Mouse (Mus musculus): ENCODE results near the gene Hs3st2. TPM values are rescaled to one million over a fixed set of nuclear protein-coding genes. Genes with fewer than 3 reads are reported as not detected.

Hs3st2 gene
- polyA plus RNA-seq, 1 experiment from 2014 or later = 0.94 TPM

DNA sequence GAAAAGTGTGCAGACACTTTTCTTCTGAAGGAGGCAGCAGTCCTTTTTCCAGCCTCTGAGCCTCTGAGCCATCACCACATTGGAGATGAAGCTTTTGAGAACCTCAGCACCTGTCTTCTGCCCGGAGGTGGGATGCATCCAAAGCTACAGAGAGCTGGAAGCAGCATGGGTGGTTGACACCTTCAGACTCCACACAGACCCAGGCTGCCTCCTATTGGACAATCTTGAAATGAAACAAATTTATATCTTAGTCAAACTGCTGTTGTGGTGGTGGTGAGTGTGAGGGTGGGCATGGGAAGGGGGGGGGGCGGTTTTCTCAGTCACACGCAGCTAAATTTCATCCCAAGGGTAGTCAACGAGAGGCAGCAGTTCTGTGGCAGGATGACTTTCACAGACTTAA lies 12.7 kb upstream of the Hs3st2 start:
- Histone ChIP-seq H3K4me3 (ENCODE audit: low read depth, low read length) (no peak overlapping the region), H3K9ac (replicated peaks; ENCODE audit: low read depth, low read length) (no peak overlapping the region), H3K4me1 (ENCODE audit: control insufficient read depth, insufficient read depth, low read length) (no peaks in the 10 kb centered on the region), H3K27ac (ENCODE audit: low read length) (no peak overlapping the region), H3K9me3 (ENCODE audit: control insufficient read depth, low read depth, low read length) (no peaks in the 10 kb centered on the region), H3K36me3 (ENCODE audit: control insufficient read depth, insufficient read depth, low read length) (no peaks in the 10 kb centered on the region), H3K4me2 (replicated peaks; ENCODE audit: low read depth, low read length) (no peak overlapping the region), H3K27me3 (ENCODE audit: control insufficient read depth, insufficient read depth, low read length) (no peaks in the 10 kb centered on the region)
- no peak for ATAC-seq (ENCODE audit: insufficient number of reproducible peaks, insufficient read depth, low FRiP score, low read depth)
- 57% methylated on average over 4 of the region's 4 CpGs for WGBS

DNA sequence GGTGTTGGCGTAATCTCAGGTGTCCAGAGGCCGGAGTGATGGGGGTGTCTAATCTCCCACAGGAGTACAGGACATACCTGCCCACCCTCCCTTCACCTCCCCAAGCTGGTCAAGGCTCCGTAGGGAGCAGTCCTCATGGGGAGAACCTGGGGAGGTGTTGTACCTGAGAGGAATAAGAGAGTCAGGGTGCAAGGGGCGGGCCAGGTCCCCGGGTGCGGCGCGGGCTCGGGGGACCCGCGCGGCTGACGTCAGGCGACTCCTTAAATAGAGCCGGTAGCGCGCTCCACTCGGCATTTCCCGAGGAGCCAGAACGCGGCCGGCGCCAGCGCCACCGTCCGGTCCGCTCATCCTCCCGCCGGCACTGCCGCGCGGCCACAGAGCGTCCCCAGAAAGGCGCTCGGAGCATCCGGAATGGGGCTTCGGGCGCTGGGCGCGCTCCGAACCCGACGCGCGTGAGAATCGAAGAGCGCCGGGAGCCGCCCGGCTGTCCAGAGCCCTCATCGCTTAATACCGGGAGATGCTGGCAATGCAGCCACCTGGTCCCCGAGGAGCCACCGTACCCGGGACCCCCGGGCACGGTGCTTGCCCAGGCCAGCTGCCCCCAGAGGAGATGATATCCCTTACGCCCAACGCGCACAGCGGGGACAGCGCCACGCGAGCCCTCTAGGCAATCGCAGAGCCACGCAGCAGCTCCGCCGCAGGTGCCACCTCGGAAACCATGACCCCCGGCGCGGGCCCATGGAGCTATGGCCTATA lies 503 bp downstream of the Hs3st2 start:
- Histone ChIP-seq H3K27ac (ENCODE audit: low read length) (no peak overlapping the region), H3K9me3 (ENCODE audit: control insufficient read depth, low read depth, low read length) (no peaks in the 10 kb centered on the region), H3K4me1 (ENCODE audit: control insufficient read depth, insufficient read depth, low read length) (no peaks in the 10 kb centered on the region), H3K4me2 (replicated peaks; ENCODE audit: low read depth, low read length) (peak overlapping the region; percentile 36), H3K9ac (replicated peaks; ENCODE audit: low read depth, low read length) (no peak overlapping the region), H3K27me3 (ENCODE audit: control insufficient read depth, insufficient read depth, low read length) (peaks cover 26% of the 10 kb centered on the region), H3K4me3 (ENCODE audit: low read depth, low read length) (peak overlapping the region; percentile 22), H3K36me3 (ENCODE audit: control insufficient read depth, insufficient read depth, low read length) (no peaks in the 10 kb centered on the region)
- WGBS = 2% methylated on average over 69 of the region's 72 CpGs
- 0 out of 2 replicates have a peak, but pooled peaks have one; percentile 48 for ATAC-seq (ENCODE audit: insufficient number of reproducible peaks, insufficient read depth, low FRiP score, low read depth)

DNA sequence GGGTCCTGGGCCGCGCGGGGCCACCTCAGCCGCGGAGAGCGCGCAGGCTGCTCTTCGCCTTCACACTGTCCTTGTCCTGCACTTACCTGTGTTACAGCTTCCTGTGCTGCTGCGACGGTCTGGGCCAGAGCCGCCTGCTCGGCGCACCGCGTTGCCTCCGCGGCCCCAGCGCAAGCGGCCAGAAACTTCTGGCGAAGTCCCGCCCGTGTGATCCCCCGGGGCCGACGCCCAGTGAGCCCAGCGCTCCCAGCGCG lies 1.0 kb downstream of the Hs3st2 start:
- Histone ChIP-seq H3K27ac (ENCODE audit: low read length) (no peak overlapping the region), H3K4me2 (replicated peaks; ENCODE audit: low read depth, low read length) (peak overlapping the region; percentile 36), H3K9ac (replicated peaks; ENCODE audit: low read depth, low read length) (no peak overlapping the region), H3K27me3 (ENCODE audit: control insufficient read depth, insufficient read depth, low read length) (peaks cover 26% of the 10 kb centered on the region), H3K4me1 (ENCODE audit: control insufficient read depth, insufficient read depth, low read length) (no peaks in the 10 kb centered on the region), H3K36me3 (ENCODE audit: control insufficient read depth, insufficient read depth, low read length) (no peaks in the 10 kb centered on the region), H3K9me3 (ENCODE audit: control insufficient read depth, low read depth, low read length) (no peaks in the 10 kb centered on the region), H3K4me3 (ENCODE audit: low read depth, low read length) (peak overlapping the region; percentile 22)
- no peak for ATAC-seq (ENCODE audit: insufficient number of reproducible peaks, insufficient read depth, low FRiP score, low read depth)
- 1% methylated on average over 28 of the region's 28 CpGs for WGBS

DNA sequence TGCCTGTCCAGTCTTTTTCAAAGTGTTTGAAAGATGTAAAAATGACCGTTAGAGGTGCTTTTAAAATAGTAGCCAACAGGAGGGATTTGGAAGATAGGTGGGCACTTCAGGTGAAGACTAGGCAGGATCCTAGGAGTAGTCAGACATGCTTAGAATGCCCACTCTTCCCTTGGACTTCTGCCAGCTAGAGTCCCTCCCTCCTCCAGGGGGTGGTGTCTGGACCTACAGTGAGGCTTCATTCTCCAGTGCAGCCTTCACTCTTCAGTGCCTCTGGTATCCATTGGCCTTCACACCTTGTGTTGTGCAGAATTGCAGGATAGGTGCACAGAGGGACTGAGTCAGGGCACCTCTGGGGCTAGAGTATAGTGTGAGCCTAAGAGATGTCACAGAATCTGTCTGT lies 2.2 kb downstream of the Hs3st2 start:
- ATAC-seq (ENCODE audit: insufficient number of reproducible peaks, insufficient read depth, low FRiP score, low read depth) = no peak
- no peak overlapping the region for H3K4me3 ChIP-seq (ENCODE audit: low read depth, low read length)
- WGBS = 66% methylated on average over 1 of the region's 1 CpGs

DNA sequence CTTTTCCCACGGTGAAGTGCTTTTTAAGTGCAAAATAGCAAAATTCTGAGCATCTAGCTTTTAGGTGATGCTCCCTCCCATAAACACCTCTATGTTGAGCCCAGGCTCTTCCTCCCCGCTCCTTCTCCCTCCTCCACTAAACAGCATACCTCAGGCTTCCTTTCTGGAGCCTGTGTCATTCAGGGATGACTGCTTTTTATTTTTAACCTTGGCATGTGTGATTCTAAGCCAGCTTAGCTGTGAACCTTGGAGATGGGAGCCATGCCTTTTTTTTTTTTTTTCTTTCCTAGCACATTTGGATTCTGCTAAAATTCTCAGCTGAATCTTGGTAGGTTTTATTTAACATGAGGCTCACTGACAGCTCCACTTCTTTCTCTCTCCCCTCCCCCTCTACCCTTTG lies 3.2 kb downstream of the Hs3st2 start:
- H3K4me2 ChIP-seq (replicated peaks; ENCODE audit: low read depth, low read length) = no peak overlapping the region
- no peak overlapping the region for H3K4me3 ChIP-seq (ENCODE audit: low read depth, low read length)
- WGBS = 85% methylated on average over 2 of the region's 2 CpGs
- no peak overlapping the region for H3K9ac ChIP-seq (replicated peaks; ENCODE audit: low read depth, low read length)
- H3K9me3 ChIP-seq (ENCODE audit: control insufficient read depth, low read depth, low read length) = no peaks in the 10 kb centered on the region
- no peaks in the 10 kb centered on the region for H3K4me1 ChIP-seq (ENCODE audit: control insufficient read depth, insufficient read depth, low read length)
- no peak for ATAC-seq (ENCODE audit: insufficient number of reproducible peaks, insufficient read depth, low FRiP score, low read depth)
- H3K27me3 ChIP-seq (ENCODE audit: control insufficient read depth, insufficient read depth, low read length) = peaks cover 26% of the 10 kb centered on the region
- no peak overlapping the region for H3K27ac ChIP-seq (ENCODE audit: low read length)
- H3K36me3 ChIP-seq (ENCODE audit: control insufficient read depth, insufficient read depth, low read length) = no peaks in the 10 kb centered on the region

More for the DNA sequence above, 2.2 kb downstream of the Hs3st2 start:
- no peaks in the 10 kb centered on the region for H3K36me3 ChIP-seq (ENCODE audit: control insufficient read depth, insufficient read depth, low read length)
- H3K27ac ChIP-seq (ENCODE audit: low read length) = no peak overlapping the region
- H3K27me3 ChIP-seq (ENCODE audit: control insufficient read depth, insufficient read depth, low read length) = peaks cover 26% of the 10 kb centered on the region
- no peaks in the 10 kb centered on the region for H3K9me3 ChIP-seq (ENCODE audit: control insufficient read depth, low read depth, low read length)
- H3K9ac ChIP-seq (replicated peaks; ENCODE audit: low read depth, low read length) = no peak overlapping the region
- H3K4me1 ChIP-seq (ENCODE audit: control insufficient read depth, insufficient read depth, low read length) = no peaks in the 10 kb centered on the region
- no peak overlapping the region for H3K4me2 ChIP-seq (replicated peaks; ENCODE audit: low read depth, low read length)

DNA sequence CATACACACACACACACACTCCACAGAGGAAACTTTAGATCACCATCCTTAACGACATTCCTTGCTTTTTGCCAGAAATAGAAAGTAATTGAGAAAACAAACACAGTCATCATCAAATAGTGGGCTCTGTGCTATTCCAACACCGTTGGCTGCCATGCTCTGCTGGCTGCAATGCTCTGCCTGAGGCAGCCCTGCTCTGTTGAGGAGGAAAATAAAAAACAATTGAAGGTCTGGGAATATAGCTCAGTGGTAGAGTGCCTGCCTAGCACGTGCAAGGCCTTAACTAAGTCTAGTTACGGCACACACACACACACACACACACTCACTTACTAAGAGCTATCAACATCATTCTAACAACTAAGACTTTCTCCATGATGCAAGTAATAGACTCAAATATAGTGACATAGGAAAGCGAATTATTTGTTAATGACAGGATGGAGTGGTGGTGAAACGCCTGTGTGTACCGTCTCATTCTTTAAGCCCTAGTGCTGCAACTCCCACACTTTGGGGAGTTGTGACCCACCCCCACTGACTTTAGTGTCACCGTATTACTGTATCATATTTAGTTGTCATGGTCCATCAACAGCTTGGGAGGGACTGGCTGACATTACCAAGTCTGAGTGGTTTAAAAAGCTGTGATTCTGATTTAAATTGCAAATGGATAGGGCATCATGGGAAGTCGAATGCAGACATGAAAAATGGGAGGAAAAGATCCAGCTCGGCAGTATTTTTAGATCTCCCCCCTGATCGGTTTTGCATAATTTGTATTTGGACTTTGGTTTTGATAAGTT lies 19.3 kb downstream of the Hs3st2 start:
- Histone ChIP-seq H3K27ac (ENCODE audit: low read length) (no peak overlapping the region), H3K9me3 (ENCODE audit: control insufficient read depth, low read depth, low read length) (no peaks in the 10 kb centered on the region), H3K36me3 (ENCODE audit: control insufficient read depth, insufficient read depth, low read length) (no peaks in the 10 kb centered on the region), H3K4me3 (ENCODE audit: low read depth, low read length) (no peak overlapping the region), H3K4me2 (replicated peaks; ENCODE audit: low read depth, low read length) (no peak overlapping the region), H3K4me1 (ENCODE audit: control insufficient read depth, insufficient read depth, low read length) (no peaks in the 10 kb centered on the region), H3K9ac (replicated peaks; ENCODE audit: low read depth, low read length) (no peak overlapping the region), H3K27me3 (ENCODE audit: control insufficient read depth, insufficient read depth, low read length) (no peaks in the 10 kb centered on the region)
- no peak for ATAC-seq (ENCODE audit: insufficient number of reproducible peaks, insufficient read depth, low FRiP score, low read depth)
- WGBS = 84% methylated on average over 11 of the region's 11 CpGs

DNA sequence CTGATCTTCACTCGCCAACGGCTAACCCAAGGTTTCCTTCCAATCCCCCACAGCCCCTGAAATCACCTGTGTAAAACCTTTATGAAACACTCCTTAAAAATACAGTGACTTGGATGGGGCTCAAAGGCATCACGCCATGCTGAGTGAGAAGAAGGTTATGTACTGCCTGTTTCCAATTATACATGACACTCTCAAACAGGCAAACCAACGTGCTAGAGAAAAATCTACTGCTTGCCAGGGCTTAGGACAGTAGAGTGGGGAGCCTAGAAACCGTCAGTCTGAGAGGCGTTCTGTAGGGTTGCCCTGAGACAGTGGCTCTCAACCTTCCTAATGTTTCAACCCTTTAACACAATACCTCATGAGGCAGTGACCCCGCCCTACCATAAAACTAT lies 19.8 kb downstream of the Hs3st2 start:
- Histone ChIP-seq H3K27me3 (ENCODE audit: control insufficient read depth, insufficient read depth, low read length) (no peaks in the 10 kb centered on the region), H3K4me2 (replicated peaks; ENCODE audit: low read depth, low read length) (no peak overlapping the region), H3K4me1 (ENCODE audit: control insufficient read depth, insufficient read depth, low read length) (no peaks in the 10 kb centered on the region), H3K9me3 (ENCODE audit: control insufficient read depth, low read depth, low read length) (no peaks in the 10 kb centered on the region), H3K27ac (ENCODE audit: low read length) (no peak overlapping the region), H3K9ac (replicated peaks; ENCODE audit: low read depth, low read length) (no peak overlapping the region), H3K36me3 (ENCODE audit: control insufficient read depth, insufficient read depth, low read length) (no peaks in the 10 kb centered on the region), H3K4me3 (ENCODE audit: low read depth, low read length) (no peak overlapping the region)
- 85% methylated on average over 7 of the region's 7 CpGs for WGBS
- ATAC-seq (ENCODE audit: insufficient number of reproducible peaks, insufficient read depth, low FRiP score, low read depth) = no peak

DNA sequence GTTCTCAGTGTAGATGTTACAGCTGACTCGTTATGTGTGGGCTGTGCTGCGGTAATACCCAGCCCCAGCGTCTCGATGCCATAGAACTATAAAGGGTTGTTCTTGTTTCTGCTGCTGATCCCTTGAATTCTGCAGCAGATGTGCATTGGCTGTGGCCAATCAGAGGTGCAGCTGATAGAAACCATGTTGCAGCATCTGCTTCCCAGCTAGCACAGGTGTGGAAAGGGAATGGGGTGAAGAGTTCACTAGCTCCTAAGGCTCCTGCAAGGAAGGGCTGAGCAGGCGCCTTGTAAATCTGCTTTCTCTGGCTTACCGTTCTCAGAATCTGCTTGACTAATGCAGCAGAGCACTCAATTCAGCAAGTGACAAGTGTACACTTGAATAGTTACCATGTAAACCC lies 45.2 kb downstream of the Hs3st2 start:
- no peak for ATAC-seq (ENCODE audit: insufficient number of reproducible peaks, insufficient read depth, low FRiP score, low read depth)
- H3K36me3 ChIP-seq (ENCODE audit: control insufficient read depth, insufficient read depth, low read length) = no peaks in the 10 kb centered on the region
- 63% methylated on average over 6 of the region's 6 CpGs for WGBS
- no peak overlapping the region for H3K4me3 ChIP-seq (ENCODE audit: low read depth, low read length)
- H3K9me3 ChIP-seq (ENCODE audit: control insufficient read depth, low read depth, low read length) = no peaks in the 10 kb centered on the region
- H3K9ac ChIP-seq (replicated peaks; ENCODE audit: low read depth, low read length) = no peak overlapping the region
- no peaks in the 10 kb centered on the region for H3K4me1 ChIP-seq (ENCODE audit: control insufficient read depth, insufficient read depth, low read length)
- no peak overlapping the region for H3K27ac ChIP-seq (ENCODE audit: low read length)
- no peak overlapping the region for H3K4me2 ChIP-seq (replicated peaks; ENCODE audit: low read depth, low read length)
- no peaks in the 10 kb centered on the region for H3K27me3 ChIP-seq (ENCODE audit: control insufficient read depth, insufficient read depth, low read length)

Measured in stomach, embryonic 14.5 days (tissue).